Mouse (Mus musculus): Measurements from ENCODE around the gene Mad2l1bp. TPM values are rescaled to one million over a fixed set of nuclear protein-coding genes. Genes with fewer than 3 reads are reported as not detected.

Gene Mad2l1bp
- polyA plus RNA-seq, 1 experiment from 2014 or later, result 33.3 TPM

DNA sequence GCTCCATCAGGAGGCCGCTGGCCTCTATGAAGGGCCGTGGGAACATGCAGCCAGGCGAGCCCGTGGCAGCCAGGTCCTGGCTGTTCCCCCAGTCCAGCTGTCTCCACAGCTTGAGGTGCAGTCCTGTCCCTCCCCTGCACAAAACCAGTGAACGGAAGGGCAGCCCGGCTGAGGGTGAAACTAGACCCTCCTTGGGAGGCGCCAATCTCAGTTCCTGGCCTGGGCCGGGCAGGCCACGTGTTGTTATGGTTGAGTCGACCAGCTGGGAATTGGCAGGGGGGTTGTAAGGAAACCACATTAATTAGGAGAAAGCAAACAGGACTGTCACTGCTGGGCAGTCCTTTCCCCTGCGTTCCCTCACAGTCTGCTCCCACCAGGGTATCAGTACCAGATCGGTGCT lies 48.9 kb downstream of the Mad2l1bp start:
- no peak overlapping the region for H3K4me3 ChIP-seq (ENCODE audit: low read depth, low read length)
- ATAC-seq (ENCODE audit: low FRiP score), result no peak
- no peak for DNase-seq (ENCODE audit: low spot score, missing footprints)
- no peaks in the 10 kb centered on the region for H3K36me3 ChIP-seq (ENCODE audit: control insufficient read depth, insufficient read depth, low read length)
- H3K9me3 ChIP-seq (ENCODE audit: control insufficient read depth, low read length), result no peaks in the 10 kb centered on the region
- no peak overlapping the region for H3K27ac ChIP-seq (ENCODE audit: low read depth, low read length)
- 62% methylated on average over 12 of the region's 12 CpGs for WGBS
- H3K27me3 ChIP-seq (ENCODE audit: control insufficient read depth, insufficient read depth, low read length), result no peaks in the 10 kb centered on the region
- H3K9ac ChIP-seq (ENCODE audit: low read length), result no peak overlapping the region
- no peak overlapping the region for H3K4me2 ChIP-seq
- no peaks in the 10 kb centered on the region for H3K4me1 ChIP-seq (ENCODE audit: control insufficient read depth, insufficient read depth, low read length)

DNA sequence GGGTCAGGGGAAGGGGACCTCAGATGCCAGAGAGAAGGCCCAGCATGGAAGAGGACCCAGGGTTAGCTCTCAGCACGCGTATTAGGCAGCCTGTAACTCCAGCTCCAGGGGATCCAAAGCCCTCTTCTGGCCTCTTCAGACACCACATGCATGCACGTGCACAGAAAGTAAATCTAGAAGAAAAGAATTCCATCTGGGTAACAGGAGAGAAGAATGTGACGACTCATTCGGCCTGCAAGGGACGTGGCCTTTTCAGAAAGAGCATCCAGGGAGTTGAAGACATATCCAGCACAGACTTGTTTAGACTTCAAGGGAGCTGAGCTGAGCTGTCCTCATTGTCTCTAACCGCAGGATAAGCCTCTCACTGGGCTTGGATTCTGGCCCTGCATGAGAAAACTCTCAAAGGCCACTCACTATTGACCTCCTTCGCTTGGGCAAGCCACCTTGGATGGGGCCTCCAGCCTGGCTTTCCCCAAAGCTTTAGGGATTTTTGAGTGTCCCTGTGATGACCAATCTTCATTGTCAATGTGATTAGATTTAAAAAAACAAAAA lies 50.7 kb downstream of the Mad2l1bp start:
- ATAC-seq (ENCODE audit: low FRiP score) (no peak), DNase-seq (ENCODE audit: low spot score, missing footprints) (no peak)
- Histone ChIP-seq H3K27ac (ENCODE audit: low read depth, low read length) (no peak overlapping the region), H3K9ac (ENCODE audit: low read length) (no peak overlapping the region), H3K9me3 (ENCODE audit: control insufficient read depth, low read length) (no peaks in the 10 kb centered on the region), H3K4me2 (no peak overlapping the region; the same call in 1 of the 2 replicates), H3K4me3 (ENCODE audit: low read depth, low read length) (no peak overlapping the region), H3K27me3 (ENCODE audit: control insufficient read depth, insufficient read depth, low read length) (no peaks in the 10 kb centered on the region), H3K4me1 (ENCODE audit: control insufficient read depth, insufficient read depth, low read length) (no peaks in the 10 kb centered on the region), H3K36me3 (ENCODE audit: control insufficient read depth, insufficient read depth, low read length) (no peaks in the 10 kb centered on the region)
- WGBS, result 41% methylated on average over 8 of the region's 8 CpGs

DNA sequence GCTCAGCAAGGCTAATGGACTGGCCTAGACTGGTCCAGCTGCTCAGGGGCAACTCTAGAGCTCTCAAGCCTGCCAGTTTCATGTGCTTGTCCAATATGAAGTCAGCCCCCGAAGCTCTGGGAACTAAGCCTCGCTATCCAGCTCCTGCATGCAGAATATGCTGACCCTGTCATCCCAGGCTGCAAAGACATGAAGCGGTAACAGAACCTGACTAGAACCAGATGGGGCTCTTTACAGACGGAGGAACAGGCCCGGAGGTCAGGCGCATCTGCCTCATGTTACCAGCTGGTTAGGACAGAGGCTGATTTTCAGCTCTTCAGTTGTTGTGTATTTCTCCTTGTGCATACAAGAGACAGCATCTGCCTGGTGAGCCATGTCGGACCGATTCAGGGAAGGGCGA lies 51.4 kb downstream of the Mad2l1bp start:
- DNase-seq (ENCODE audit: low spot score, missing footprints) (no peak), ATAC-seq (ENCODE audit: low FRiP score) (no peak)
- Histone ChIP-seq H3K9me3 (ENCODE audit: control insufficient read depth, low read length) (no peaks in the 10 kb centered on the region), H3K4me3 (ENCODE audit: low read depth, low read length) (no peak overlapping the region), H3K36me3 (ENCODE audit: control insufficient read depth, insufficient read depth, low read length) (no peaks in the 10 kb centered on the region), H3K27me3 (ENCODE audit: control insufficient read depth, insufficient read depth, low read length) (no peaks in the 10 kb centered on the region), H3K27ac (ENCODE audit: low read depth, low read length) (no peak overlapping the region), H3K4me2 (no peak overlapping the region), H3K4me1 (ENCODE audit: control insufficient read depth, insufficient read depth, low read length) (no peaks in the 10 kb centered on the region), H3K9ac (ENCODE audit: low read length) (no peak overlapping the region)
- 81% methylated on average over 9 of the region's 9 CpGs for WGBS

DNA sequence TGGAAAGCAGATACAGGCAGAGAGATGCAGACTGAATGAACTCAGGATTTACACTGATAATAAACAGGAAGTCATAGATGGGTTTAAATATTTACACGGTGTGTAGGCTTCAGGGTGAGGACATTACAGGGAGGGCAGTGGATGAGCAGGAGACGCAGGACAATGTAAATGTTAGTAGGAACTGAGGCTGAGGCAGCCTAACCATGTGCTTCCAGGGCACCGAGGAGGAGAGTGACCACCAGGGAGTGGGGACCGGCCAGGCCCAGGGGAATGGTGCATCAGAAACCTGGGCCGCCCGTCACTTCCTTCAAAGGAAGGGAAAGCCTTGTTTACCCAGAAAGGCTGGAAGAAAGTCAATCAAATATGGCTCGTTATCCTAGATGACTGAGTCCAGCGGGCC lies 54.8 kb downstream of the Mad2l1bp start:
- no peaks in the 10 kb centered on the region for H3K9me3 ChIP-seq (ENCODE audit: control insufficient read depth, low read length)
- H3K9ac ChIP-seq (ENCODE audit: low read length), result no peak overlapping the region
- no peak overlapping the region for H3K4me3 ChIP-seq (ENCODE audit: low read depth, low read length)
- H3K4me2 ChIP-seq, result no peak overlapping the region
- 72% methylated on average over 8 of the region's 8 CpGs for WGBS
- DNase-seq (ENCODE audit: low spot score, missing footprints) (no peak), ATAC-seq (ENCODE audit: low FRiP score) (no peak)
- no peaks in the 10 kb centered on the region for H3K4me1 ChIP-seq (ENCODE audit: control insufficient read depth, insufficient read depth, low read length)
- no peaks in the 10 kb centered on the region for H3K27me3 ChIP-seq (ENCODE audit: control insufficient read depth, insufficient read depth, low read length)
- H3K27ac ChIP-seq (ENCODE audit: low read depth, low read length), result no peak overlapping the region
- no peaks in the 10 kb centered on the region for H3K36me3 ChIP-seq (ENCODE audit: control insufficient read depth, insufficient read depth, low read length)

Other genes with a start within 250 kb of the Mad2l1bp start
- 2.2 and 2.9 TPM in 2 replicates for gene Vegfa, start 121.2 kb downstream of the Mad2l1bp start, polyA plus RNA-seq (2014; fragmentation: Nextera tagmentation; extraction: Ambion mirVana)
- gene Mrps18a, start 42.6 kb downstream of the Mad2l1bp start, polyA plus RNA-seq (2014; fragmentation: Nextera tagmentation; extraction: Ambion mirVana), result 119 and 132 TPM in 2 replicates
- 17.5 and 18.5 TPM in 2 replicates for gene Rsph9, start 9.3 kb downstream of the Mad2l1bp start, polyA plus RNA-seq (2014; fragmentation: Nextera tagmentation; extraction: Ambion mirVana)
- gene Gtpbp2, start 7.5 kb upstream of the Mad2l1bp start, polyA plus RNA-seq (2014; fragmentation: Nextera tagmentation; extraction: Ambion mirVana), result 16.8 and 19.2 TPM in 2 replicates
- gene Polh, start 49.1 kb upstream of the Mad2l1bp start, polyA plus RNA-seq (2014; fragmentation: Nextera tagmentation; extraction: Ambion mirVana), result 10.1 and 10.8 TPM in 2 replicates
- gene Xpo5, start 49.2 kb upstream of the Mad2l1bp start, polyA plus RNA-seq (2014; fragmentation: Nextera tagmentation; extraction: Ambion mirVana), result 73.3 and 75.8 TPM in 2 replicates
- gene Polr1c, start 94.5 kb upstream of the Mad2l1bp start, polyA plus RNA-seq (2014; fragmentation: Nextera tagmentation; extraction: Ambion mirVana), result 108 and 114 TPM in 2 replicates
- 57.9 and 67.6 TPM in 2 replicates for gene Yipf3, start 94.5 kb upstream of the Mad2l1bp start, polyA plus RNA-seq (2014; fragmentation: Nextera tagmentation; extraction: Ambion mirVana)
- gene Lrrc73, start 100.0 kb upstream of the Mad2l1bp start, polyA plus RNA-seq (2014; fragmentation: Nextera tagmentation; extraction: Ambion mirVana), result 2.9 and 3.4 TPM in 2 replicates
- gene Tjap1, start 129.5 kb upstream of the Mad2l1bp start, polyA plus RNA-seq (2014; fragmentation: Nextera tagmentation; extraction: Ambion mirVana), result 43.8 and 51.0 TPM in 2 replicates
- gene Dlk2, start 143.9 kb upstream of the Mad2l1bp start, polyA plus RNA-seq (2014; fragmentation: Nextera tagmentation; extraction: Ambion mirVana), result 0.30 and 0.42 TPM in 2 replicates
- gene Abcc10, start 174.8 kb upstream of the Mad2l1bp start, polyA plus RNA-seq (2014; fragmentation: Nextera tagmentation; extraction: Ambion mirVana), result 4.5 and 5.0 TPM in 2 replicates
- 14.0 and 14.8 TPM in 2 replicates for gene Zfp318, start 230.2 kb upstream of the Mad2l1bp start, polyA plus RNA-seq (2014; fragmentation: Nextera tagmentation; extraction: Ambion mirVana)

Measured in midbrain, embryonic 11.5 days (tissue).